Mouse (Mus musculus) myocyte (in vitro differentiated cells): ENCODE measurements around the gene Chil4.

ENCODE experiments used
- CEBPB ChIP-seq: IDR thresholded peaks from 2 replicates; pipeline ENCODE4 v1.6.1; 2011; ENCODE audit warnings: mild to moderate bottlenecking, moderate library complexity; ENCODE audit not compliant: poor library complexity, insufficient read depth, severe bottlenecking
- E2F4 ChIP-seq: IDR thresholded peaks from one replicate; pipeline ENCODE4 v1.6.1; 2011; ENCODE audit warnings: mild to moderate bottlenecking, control low read depth, moderate library complexity; ENCODE audit not compliant: insufficient read depth
- MAX ChIP-seq: IDR thresholded peaks from one replicate; pipeline ENCODE4 v1.6.1; 2011; ENCODE audit warnings: low read depth, mild to moderate bottlenecking, control low read depth
- MYOD1 ChIP-seq, 3 experiments: IDR thresholded peaks; one replicate each; pipeline ENCODE4 v1.6.1; 2011; ENCODE audit warnings: control low read depth in 2 of 3, low read depth in 2 of 3, mild to moderate bottlenecking in 2 of 3, moderate library complexity in 1 of 3; ENCODE audit not compliant: insufficient read length in 2 of 3, control insufficient read depth in 1 of 3
- POLR2A ChIP-seq: IDR thresholded peaks from one replicate; pipeline ENCODE4 v1.6.1; 2011; ENCODE audit warnings: low read depth, mild to moderate bottlenecking, control low read depth, moderate library complexity; ENCODE audit not compliant: insufficient read length
- POLR2AphosphoS2 ChIP-seq: IDR thresholded peaks from one replicate; pipeline ENCODE4 v1.6.1; 2011; ENCODE audit warnings: low read depth, control low read depth; ENCODE audit not compliant: insufficient read length
- REST ChIP-seq: IDR thresholded peaks from one replicate; pipeline ENCODE4 v1.6.1; 2011; ENCODE audit warnings: mild to moderate bottlenecking, control low read depth, moderate library complexity; ENCODE audit not compliant: insufficient read depth, insufficient read length
- SRF ChIP-seq: IDR thresholded peaks from one replicate; pipeline ENCODE4 v1.6.1; 2011; ENCODE audit warnings: low read depth; ENCODE audit not compliant: control insufficient read depth, insufficient read length
- TCF12 ChIP-seq: IDR thresholded peaks from one replicate; pipeline ENCODE4 v1.6.1; 2011; ENCODE audit warnings: mild to moderate bottlenecking, control low read depth; ENCODE audit not compliant: poor library complexity, insufficient read depth, severe bottlenecking
- TCF3 ChIP-seq: IDR thresholded peaks from one replicate; pipeline ENCODE4 v1.6.1; 2011; ENCODE audit warnings: low read depth, control low read depth; ENCODE audit not compliant: insufficient read length
- USF1 ChIP-seq: IDR thresholded peaks from one replicate; pipeline ENCODE4 v1.6.1; 2011; ENCODE audit warnings: low read depth, mild to moderate bottlenecking, control low read depth, moderate library complexity

DNA sequence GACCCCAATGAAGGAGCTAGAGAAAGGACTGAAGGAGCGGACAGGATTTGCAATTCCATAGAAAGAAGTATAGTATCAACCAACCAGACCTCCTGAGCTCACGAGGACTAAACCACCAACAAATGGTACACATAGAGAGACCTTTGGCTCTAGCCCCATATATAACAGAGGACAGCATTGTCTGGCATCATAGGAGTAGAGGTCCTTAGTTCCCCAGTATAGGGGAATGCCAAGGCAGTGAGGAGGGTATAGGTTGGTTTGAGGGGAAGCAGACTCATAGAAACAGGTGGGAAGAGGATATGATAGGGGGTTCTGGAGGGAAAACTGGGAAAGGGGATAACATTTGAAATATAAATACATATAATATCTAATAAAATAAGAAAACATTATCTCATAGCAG is 64.9 kb downstream of the Chil4 start:
- TF ChIP-seq POLR2A (no peak), TCF3 (no peak), E2F4 (no peak), MAX (no peak), POLR2AphosphoS2 (no peak), CEBPB (no peak), USF1 (no peak), MYOD1 (IDR thresholded peaks at IDR 0.05; ENCODE audit: control insufficient read depth in 1 of 3, insufficient read length in 2 of 3, low read depth in 2 of 3) (no peak), TCF12 (no peak), SRF (no peak), REST (no peak)
